Mouse (Mus musculus) intestine, embryonic 15.5 days (tissue): ENCODE data around the gene Mip. TPM values are rescaled to one million over a fixed set of nuclear protein-coding genes. Genes with fewer than 3 reads are reported as not detected.
"Not testable (repeated sequence)": the region's sequence is repeated elsewhere in the genome, so short reads cannot be mapped to it uniquely, and the experiment has no call there.

Experiments
- ATAC-seq: fragments of 200-750 bp; cut with Nextera tagmentation; 2 replicates; pipeline ENCODE4 v1.8.0; 2017; ENCODE audit warnings: moderate TSS enrichment, moderate library complexity
- H3K27ac ChIP-seq: fragments of 300-500 bp; sonication (generic); 2 replicates; pipeline ENCODE4 v1.5.1; 2015; ENCODE audit warnings: mild to moderate bottlenecking, inconsistent platforms
- H3K27me3 ChIP-seq: fragments of 300-500 bp; sonication (generic); replicated peaks from 2 replicates; pipeline ENCODE4 v1.6.1; 2015; ENCODE audit warnings: inconsistent platforms
- H3K36me3 ChIP-seq: fragments of 300-500 bp; sonication (generic); 2 replicates; pipeline ENCODE4 v1.6.1; 2015; ENCODE audit warnings: inconsistent platforms
- H3K4me1 ChIP-seq: fragments of 300-500 bp; sonication (generic); replicated peaks from 2 replicates; pipeline ENCODE4 v1.6.1; 2015; ENCODE audit warnings: inconsistent platforms
- H3K4me2 ChIP-seq: fragments of 300-500 bp; sonication (generic); replicated peaks from 2 replicates; pipeline ENCODE4 v1.6.1; 2015; ENCODE audit warnings: mild to moderate bottlenecking, inconsistent platforms
- H3K4me3 ChIP-seq: fragments of 300-500 bp; sonication (generic); replicated peaks from 2 replicates; pipeline ENCODE4 v1.5.1; 2015; ENCODE audit warnings: inconsistent platforms
- H3K9ac ChIP-seq: fragments of 300-500 bp; sonication (generic); 2 replicates; pipeline ENCODE4 v1.6.1; 2015; ENCODE audit warnings: inconsistent platforms
- H3K9me3 ChIP-seq: fragments of 300-500 bp; sonication (generic); 2 replicates; pipeline ENCODE4 v1.6.1; 2016; ENCODE audit warnings: inconsistent platforms
- WGBS: fragments of 180-500 bp; shearing (Covaris S2); methylation state at CpG from one replicate; pipeline ENCODE4 v1.1.7; 2015; 5-methylcytosine and 5-hydroxymethylcytosine counted together
- polyA plus RNA-seq: library from polyadenylated mRNA; unstranded; fragments of >200 nt; fragmentation: Nextera tagmentation; extraction: Ambion mirVana; gene quantifications from 2 replicates; pipeline ENCODE4 v1.2.1, GENCODE M21; 2015

Gene Mip
- polyA plus RNA-seq, 1 experiment from 2014 or later: 0.19 TPM

GRCm38 (mm10) chr10:128212871-128213323, 12.7 kb upstream of the Mip start:
- peak; percentile 62 for ATAC-seq
- Histone ChIP-seq H3K9ac (peak overlapping the region; percentile 37), H3K4me3 (peak overlapping the region; percentile 31), H3K4me1 (peaks cover 5% of the 10 kb centered on the region; the same call in 1 of the 2 replicates), H3K27ac (no peak overlapping the region), H3K4me2 (peak overlapping the region; percentile 87), H3K36me3 (no peaks in the 10 kb centered on the region), H3K27me3 (no peaks in the 10 kb centered on the region), H3K9me3 (no peaks in the 10 kb centered on the region)
- under 1% methylated on average over 18 of the region's 18 CpGs for WGBS

DNA sequence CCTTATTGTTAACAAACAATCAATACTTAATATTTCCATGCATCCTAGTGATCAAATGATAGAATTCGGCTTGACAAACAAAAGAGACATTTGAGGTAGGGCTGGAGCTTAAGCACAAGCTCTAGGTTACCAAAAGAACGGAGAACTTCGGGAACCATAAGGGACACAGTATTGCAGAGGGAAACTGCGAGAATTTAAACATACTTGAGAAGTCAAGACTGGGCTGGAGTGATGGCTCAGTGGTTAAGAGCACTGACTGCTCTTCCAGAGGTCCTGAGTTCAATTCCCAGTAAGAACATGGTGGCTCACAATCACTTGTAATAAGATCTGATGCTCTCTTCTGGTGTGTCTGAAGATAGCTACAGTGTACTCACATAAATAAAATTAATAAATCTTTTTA, 11.5 kb upstream of the Mip start:
- H3K4me2 ChIP-seq, H3K27ac ChIP-seq, H3K27me3 ChIP-seq, H3K4me1 ChIP-seq, H3K4me3 ChIP-seq, ATAC-seq, H3K36me3 ChIP-seq, H3K9ac ChIP-seq, H3K9me3 ChIP-seq: not testable (repeated sequence)
- WGBS: 86% methylated on average over 4 of the region's 4 CpGs

GRCm38 (mm10) chr10:128214981-128215380, 10.7 kb upstream of the Mip start:
- Histone ChIP-seq H3K27me3 (no peaks in the 10 kb centered on the region), H3K36me3 (no peaks in the 10 kb centered on the region), H3K9me3 (no peaks in the 10 kb centered on the region), H3K9ac (no peak overlapping the region), H3K4me1 (peaks cover 5% of the 10 kb centered on the region; the same call in 1 of the 2 replicates), H3K27ac (no peak overlapping the region), H3K4me2 (no peak overlapping the region), H3K4me3 (no peak overlapping the region)
- WGBS: 87% methylated on average over 5 of the region's 5 CpGs
- no peak for ATAC-seq

DNA sequence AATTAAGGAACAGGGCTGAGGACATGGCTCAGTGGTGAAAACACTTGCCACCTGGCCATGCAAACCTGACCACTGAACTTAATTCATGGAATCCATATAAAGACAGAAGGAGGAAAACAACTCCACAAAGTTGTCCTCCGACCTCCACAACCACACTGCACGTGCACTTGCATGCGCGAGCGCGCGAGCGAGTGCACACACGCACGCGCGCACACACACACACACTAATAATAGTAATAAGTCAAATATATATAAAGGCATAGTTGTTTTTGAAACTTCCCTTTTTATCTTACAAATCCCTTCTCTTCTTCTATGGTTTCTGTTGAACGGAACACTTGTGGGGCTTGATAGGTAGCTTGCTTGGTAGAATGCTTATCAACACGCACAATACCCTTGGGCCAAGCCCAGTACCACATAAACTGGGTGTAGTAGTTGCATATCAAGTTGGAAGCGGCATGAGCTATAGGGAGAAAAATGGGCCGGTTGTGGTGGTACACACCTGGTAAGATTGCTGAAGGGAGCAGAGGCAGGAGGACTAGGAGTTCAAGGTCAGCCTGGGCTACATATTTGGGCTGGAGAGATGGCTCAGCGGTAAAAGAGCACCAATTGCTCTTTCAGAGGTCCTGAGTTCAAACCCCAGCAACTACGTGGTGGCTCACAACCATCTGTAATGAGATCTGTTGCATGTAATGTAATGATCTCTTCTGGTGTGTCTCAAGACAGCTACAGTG, 7.1 kb upstream of the Mip start:
- H3K27ac ChIP-seq: no peak overlapping the region
- H3K27me3 ChIP-seq: no peaks in the 10 kb centered on the region
- H3K36me3 ChIP-seq: no peaks in the 10 kb centered on the region
- no peaks in the 10 kb centered on the region for H3K4me1 ChIP-seq
- ATAC-seq: no peak
- H3K9ac ChIP-seq: no peak overlapping the region
- no peak overlapping the region for H3K4me2 ChIP-seq
- H3K4me3 ChIP-seq: no peak overlapping the region
- 93% methylated on average over 18 of the region's 18 CpGs for WGBS
- no peaks in the 10 kb centered on the region for H3K9me3 ChIP-seq

DNA sequence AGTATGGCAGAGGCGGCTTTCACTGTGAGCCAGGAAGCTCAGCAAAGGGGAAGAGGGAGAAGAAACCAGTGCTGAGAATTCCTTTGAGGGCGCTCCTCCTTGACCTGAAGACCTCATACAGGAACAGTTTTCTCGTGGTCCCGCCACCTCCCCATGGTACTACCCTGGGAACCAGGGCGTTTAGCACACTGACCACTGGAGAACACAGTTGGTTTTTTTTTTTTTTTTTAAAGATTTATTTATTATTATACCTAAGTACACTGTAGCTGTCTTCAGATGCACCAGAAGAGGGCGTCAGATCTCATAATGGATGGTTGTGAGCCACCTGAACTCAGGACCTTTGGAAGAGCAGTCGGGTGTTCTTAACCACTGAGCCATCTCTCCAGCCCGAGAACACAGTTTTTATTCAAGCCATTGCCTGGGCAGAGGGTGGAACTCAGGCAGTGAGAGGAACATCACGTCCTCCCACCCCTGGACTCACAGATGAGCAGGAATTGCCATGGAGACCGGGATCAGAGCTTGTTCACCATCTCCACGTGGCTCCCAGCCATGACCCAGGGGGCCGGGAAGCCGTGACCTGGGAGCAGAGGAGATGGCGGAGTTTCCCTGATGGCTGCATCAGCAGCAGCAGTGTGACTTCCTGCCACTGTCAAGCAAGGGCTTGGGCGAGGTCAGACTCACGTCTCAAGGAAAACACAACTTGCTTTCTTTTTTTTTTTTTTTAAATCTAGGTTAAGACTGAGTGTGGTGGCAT, 3.9 kb upstream of the Mip start:
- whole genome bisulfite sequencing: 59% methylated on average over 16 of the region's 16 CpGs
- no peak overlapping the region for H3K9ac ChIP-seq
- H3K4me1 ChIP-seq: 0 out of 2 replicates have a peak, but pooled peaks cover 3% of the 10 kb centered on the region
- no peaks in the 10 kb centered on the region for H3K27me3 ChIP-seq
- no peaks in the 10 kb centered on the region for H3K36me3 ChIP-seq
- H3K9me3 ChIP-seq: no peaks in the 10 kb centered on the region
- H3K27ac ChIP-seq: no peak overlapping the region
- H3K4me2 ChIP-seq: no peak overlapping the region
- no peak overlapping the region for H3K4me3 ChIP-seq
- ATAC-seq: no peak

GRCm38 (mm10) chr10:128225064-128225463, 574 bp upstream of the Mip start:
- Histone ChIP-seq H3K9me3 (no peaks in the 10 kb centered on the region), H3K9ac (no peak overlapping the region), H3K27ac (no peak overlapping the region), H3K4me3 (no peak overlapping the region), H3K4me1 (0 out of 2 replicates have a peak, but pooled peaks cover 3% of the 10 kb centered on the region), H3K27me3 (no peaks in the 10 kb centered on the region), H3K4me2 (no peak overlapping the region), H3K36me3 (no peaks in the 10 kb centered on the region)
- no peak for ATAC-seq
- 50% methylated on average over 5 of the region's 5 CpGs for WGBS

GRCm38 (mm10) chr10:128227592-128227991, 2.0 kb downstream of the Mip start:
- no peak for ATAC-seq
- Histone ChIP-seq H3K4me1 (peaks cover 8% of the 10 kb centered on the region; the same call in 1 of the 2 replicates), H3K4me2 (no peak overlapping the region), H3K9me3 (no peaks in the 10 kb centered on the region), H3K36me3 (no peaks in the 10 kb centered on the region), H3K27me3 (no peaks in the 10 kb centered on the region), H3K9ac (no peak overlapping the region), H3K27ac (no peak overlapping the region), H3K4me3 (no peak overlapping the region)
- WGBS: 79% methylated on average over 9 of the region's 9 CpGs

DNA sequence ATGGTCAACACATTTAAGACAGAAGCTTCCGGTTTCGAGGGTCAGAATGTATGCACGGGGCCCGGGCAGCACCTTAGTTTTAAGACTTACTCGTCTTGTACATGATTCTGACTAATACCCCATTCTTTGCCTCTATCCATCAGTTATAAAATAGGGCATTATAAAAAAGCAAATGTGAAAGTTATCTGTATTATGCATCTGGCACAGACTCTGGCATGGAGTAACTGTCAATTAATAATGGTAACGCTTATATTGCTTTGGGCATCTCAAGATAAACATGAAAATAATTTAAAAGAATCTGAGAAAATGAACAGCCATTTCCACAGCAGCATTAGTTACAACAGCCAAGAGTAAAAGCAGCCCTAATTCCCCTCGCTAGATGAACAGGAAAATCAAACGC, 2.4 kb downstream of the Mip start:
- H3K27me3 ChIP-seq: no peaks in the 10 kb centered on the region

GRCm38 (mm10) chr10:128230582-128230981, 4.9 kb downstream of the Mip start:
- Histone ChIP-seq H3K27me3 (no peaks in the 10 kb centered on the region), H3K4me1 (peaks cover 8% of the 10 kb centered on the region; the same call in 1 of the 2 replicates), H3K4me2 (no peak overlapping the region), H3K9me3 (no peaks in the 10 kb centered on the region), H3K36me3 (0 out of 2 replicates have a peak, but pooled peaks cover 3% of the 10 kb centered on the region), H3K4me3 (no peak overlapping the region), H3K9ac (no peak overlapping the region), H3K27ac (no peak overlapping the region)
- ATAC-seq: no peak
- WGBS: 71% methylated on average over 12 of the region's 12 CpGs

More for the DNA sequence above, 2.4 kb downstream of the Mip start:
- Histone ChIP-seq H3K9ac (no peak overlapping the region), H3K36me3 (no peaks in the 10 kb centered on the region), H3K4me2 (no peak overlapping the region), H3K27ac (no peak overlapping the region), H3K4me1 (peaks cover 8% of the 10 kb centered on the region; the same call in 1 of the 2 replicates), H3K4me3 (no peak overlapping the region), H3K9me3 (no peaks in the 10 kb centered on the region)
- no peak for ATAC-seq
- WGBS: 90% methylated on average over 8 of the region's 8 CpGs

DNA sequence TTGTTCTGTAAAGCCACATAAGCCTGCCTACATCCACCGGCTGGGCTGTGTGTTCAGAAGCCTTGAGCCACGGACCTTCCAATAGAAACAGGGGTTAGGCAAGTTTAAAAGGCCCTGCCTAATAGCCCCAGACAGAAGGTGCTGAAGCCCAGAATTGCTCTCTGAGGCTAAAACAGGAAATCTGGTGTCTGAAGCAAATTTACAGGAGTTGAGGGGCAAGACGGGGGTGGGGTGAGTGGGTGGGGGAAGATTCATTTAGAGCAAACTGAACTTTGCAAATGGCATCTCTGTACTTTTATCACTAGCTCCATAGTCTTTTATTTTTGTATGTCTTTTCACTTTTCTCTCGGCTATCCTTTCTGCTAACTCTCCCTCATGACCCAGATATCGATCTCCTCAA, 5.5 kb downstream of the Mip start:
- peaks cover 5% of the 10 kb centered on the region; the same call in 1 of the 2 replicates for H3K4me1 ChIP-seq
- H3K36me3 ChIP-seq: 0 out of 2 replicates have a peak, but pooled peaks cover 4% of the 10 kb centered on the region

GRCm38 (mm10) chr10:128231697-128232419, 6.2 kb downstream of the Mip start, which contains the start of gene Timeless:
Gene Timeless, plus strand, starts transcription at chr10:128232065.
- WGBS: under 1% methylated on average over 58 of the region's 58 CpGs
- ATAC-seq: peak; percentile 97
- H3K9ac ChIP-seq: peak within 1 kb of the TSS; percentile 65

More for the DNA sequence above, 5.5 kb downstream of the Mip start:
- H3K27ac ChIP-seq: peak overlapping the region; percentile 90
- ATAC-seq: no peak
- H3K27me3 ChIP-seq: no peaks in the 10 kb centered on the region
- no peaks in the 10 kb centered on the region for H3K9me3 ChIP-seq
- 5% methylated on average over 5 of the region's 5 CpGs for WGBS
- H3K4me2 ChIP-seq: peak overlapping the region; percentile 62
- H3K9ac ChIP-seq: peak overlapping the region; percentile 65; the same call in 1 of the 2 replicates
- H3K4me3 ChIP-seq: peak overlapping the region; percentile 81

More at GRCm38 (mm10) chr10:128231697-128232419, 6.2 kb downstream of the Mip start, which contains the start of gene Timeless:
- Histone ChIP-seq H3K27ac (peak within 1 kb of the TSS; percentile 90), H3K4me1 (peaks cover 5% of the 10 kb centered on the region; the same call in 1 of the 2 replicates), H3K9me3 (no peaks in the 10 kb centered on the region), H3K27me3 (no peaks in the 10 kb centered on the region), H3K4me2 (peak within 1 kb of the TSS; percentile 62), H3K4me3 (peak within 1 kb of the TSS; percentile 81), H3K36me3 (0 out of 2 replicates have a peak, but pooled peaks cover 4% of the 10 kb centered on the region)
